Mouse (Mus musculus): ENCODE measurements around the gene Mup15. TPM values are rescaled to one million over a fixed set of nuclear protein-coding genes. Genes with fewer than 3 reads are reported as not detected.

Mup15 gene
- polyA plus RNA-seq (2017; shearing (Covaris generic)): not detected

DNA sequence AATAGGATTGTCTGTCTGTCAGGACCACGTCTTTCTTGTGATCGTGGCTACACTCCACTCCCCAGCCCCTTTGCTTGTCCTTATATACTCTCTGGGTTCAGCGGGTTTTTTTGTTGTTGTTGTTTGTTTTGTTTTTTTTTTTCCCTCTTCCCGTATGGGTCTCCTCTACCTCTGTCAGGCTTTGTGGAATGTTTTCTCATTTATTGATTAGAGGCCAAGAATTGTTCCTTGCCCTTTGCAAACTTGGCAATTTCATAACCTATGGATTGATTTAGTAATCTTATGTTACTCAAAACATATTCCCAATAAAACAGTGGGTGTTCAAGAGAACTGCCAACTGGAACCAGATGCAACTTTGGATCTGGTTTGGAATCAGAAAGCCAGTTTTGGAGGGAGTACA is at the start of gene Mup15:
Gene Mup15, minus strand, starts transcription at position 101 of the 400 bp plus-strand sequence.

Other genes starting within 250 kb of the Mup15 start
- not detected for gene Mup13, start 211.5 kb downstream of the Mup15 start, polyA plus RNA-seq (2017; shearing (Covaris generic))
- 1.1 TPM for gene Mup14, start 135.7 kb downstream of the Mup15 start, polyA plus RNA-seq (2017; shearing (Covaris generic))
- gene Mup16, start 79.8 kb upstream of the Mup15 start, polyA plus RNA-seq (2017; shearing (Covaris generic)): not detected
- not detected for gene Mup17, start 156.1 kb upstream of the Mup15 start, polyA plus RNA-seq (2017; shearing (Covaris generic))
- gene Mup18, start 234.4 kb upstream of the Mup15 start, polyA plus RNA-seq (2017; shearing (Covaris generic)): not detected

Measured in effector memory CD4-positive, alpha-beta T cell, adult 7 months (primary cell).